Mouse (Mus musculus) hindbrain, embryonic 11.5 days (tissue): Measurements from ENCODE around the gene Adamtsl1. TPM values are rescaled to one million over a fixed set of nuclear protein-coding genes. Genes with fewer than 3 reads are reported as not detected.

Experiments
- ATAC-seq: fragments of 200-750 bp; cut with Nextera tagmentation; 2 replicates; pipeline ENCODE4 v1.8.0; 2017; ENCODE audit warnings: mild to moderate bottlenecking, moderate TSS enrichment, moderate library complexity; ENCODE audit not compliant: low FRiP score
- DNase-seq: peaks from one replicate; pipeline ENCODE4 v3.0.0-alpha.2; 2015; ENCODE audit warnings: low spot score
- H3K27ac ChIP-seq: fragments of 300-500 bp; sonication (generic); 2 replicates; pipeline ENCODE4 v1.5.1; 2014; ENCODE audit warnings: mild to moderate bottlenecking, low read depth, low read length
- H3K27me3 ChIP-seq: fragments of 300-500 bp; sonication (generic); 2 replicates; pipeline ENCODE4 v1.6.1; 2014; ENCODE audit warnings: mild to moderate bottlenecking, low read length, moderate library complexity, mixed read lengths; ENCODE audit not compliant: control insufficient read depth, insufficient read depth
- H3K36me3 ChIP-seq: fragments of 300-500 bp; sonication (generic); 2 replicates; pipeline ENCODE4 v1.6.1; 2014; ENCODE audit warnings: mild to moderate bottlenecking, low read length, moderate library complexity, mixed read lengths; ENCODE audit not compliant: control insufficient read depth, insufficient read depth
- H3K4me1 ChIP-seq: fragments of 300-500 bp; sonication (generic); replicated peaks from 2 replicates; pipeline ENCODE4 v1.6.1; 2014; ENCODE audit warnings: low read length, mixed read lengths; ENCODE audit not compliant: control insufficient read depth, insufficient read depth
- H3K4me2 ChIP-seq: fragments of 300-500 bp; sonication (generic); replicated peaks from 2 replicates; pipeline ENCODE4 v1.6.1; 2014; ENCODE audit warnings: mild to moderate bottlenecking, low read depth, low read length
- H3K4me3 ChIP-seq: fragments of 300-500 bp; sonication (generic); 2 replicates; pipeline ENCODE4 v1.5.1; 2014; ENCODE audit warnings: low read depth, low read length
- H3K9ac ChIP-seq: fragments of 300-500 bp; sonication (generic); 2 replicates; pipeline ENCODE4 v1.6.1; 2014; ENCODE audit warnings: low read depth, low read length
- H3K9me3 ChIP-seq: fragments of 300-500 bp; sonication (generic); 2 replicates; pipeline ENCODE4 v1.6.1; 2016; ENCODE audit warnings: low read length; ENCODE audit not compliant: control insufficient read depth
- WGBS: fragments of 180-500 bp; shearing (Covaris S2); extraction: QIAGEN DNeasy Blood & Tissue Kit; methylation state at CpG from one replicate; pipeline ENCODE4 v1.1.7; 2014; 5-methylcytosine and 5-hydroxymethylcytosine counted together
- polyA plus RNA-seq: library from polyadenylated mRNA; unstranded; fragments of >200 nt; fragmentation: Nextera tagmentation; extraction: Ambion mirVana; gene quantifications from 2 replicates; pipeline ENCODE4 v1.2.1, GENCODE M21; 2014

Adamtsl1 gene
- 7.8 and 11.1 TPM in 2 replicates for polyA plus RNA-seq

DNA sequence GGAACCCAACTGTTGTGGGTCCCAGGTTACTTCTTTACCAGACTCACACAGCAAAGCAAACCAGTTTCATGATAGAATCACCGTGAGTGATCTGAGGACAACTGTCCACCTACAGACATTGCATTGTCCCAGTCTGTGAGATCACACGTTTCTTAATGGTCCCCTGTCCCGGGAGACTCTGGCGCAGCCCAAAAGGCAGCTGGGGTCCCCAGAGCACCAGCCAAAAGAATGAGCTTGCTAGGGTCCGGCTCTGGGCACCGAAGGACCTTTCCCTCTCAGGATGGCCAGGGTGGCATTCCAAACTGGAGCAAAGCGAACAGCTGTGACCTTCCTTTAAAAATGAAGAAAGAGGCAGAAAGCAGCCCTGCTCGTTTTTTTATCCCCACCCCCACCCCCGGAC is at the start of gene Adamtsl1:
Adamtsl1 (plus strand) TSS at position 381 of the 400 bp plus-strand sequence.
- peak; percentile 63 for ATAC-seq
- Histone ChIP-seq H3K27ac (no peak within 1 kb of the TSS), H3K36me3 (no peaks in the 10 kb centered on the region), H3K9me3 (no peaks in the 10 kb centered on the region), H3K4me3 (peak within 1 kb of the TSS; percentile 58), H3K4me2 (peak within 1 kb of the TSS; percentile 96), H3K9ac (peak within 1 kb of the TSS; percentile 65), H3K4me1 (no peaks in the 10 kb centered on the region), H3K27me3 (peaks cover 2% of the 10 kb centered on the region)
- DNase-seq, result no peak
- 3% methylated on average over 9 of the region's 9 CpGs for WGBS

DNA sequence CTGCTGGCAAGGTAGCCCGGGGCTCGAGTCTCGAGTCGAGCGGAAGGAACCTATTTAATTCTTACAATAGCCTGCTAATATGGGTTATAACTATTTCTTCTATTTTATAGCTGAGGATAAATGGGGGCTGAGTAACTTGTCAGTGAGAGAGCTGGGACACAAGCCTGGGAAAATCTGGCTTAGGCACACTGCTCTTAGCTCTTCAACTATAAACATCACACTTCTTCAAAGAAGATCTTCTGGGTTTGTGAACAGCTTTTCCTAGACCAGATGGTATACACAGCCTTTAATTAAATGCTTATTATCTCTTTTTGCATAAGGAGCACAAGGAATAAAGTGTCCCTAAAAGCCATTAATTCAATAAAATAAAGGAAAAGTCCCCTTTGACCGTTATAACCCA is 30.4 kb upstream of the Adamtsl1 start:
- ATAC-seq, result no peak
- 95% methylated on average over 6 of the region's 6 CpGs for WGBS
- H3K4me3 ChIP-seq, result no peak overlapping the region

DNA sequence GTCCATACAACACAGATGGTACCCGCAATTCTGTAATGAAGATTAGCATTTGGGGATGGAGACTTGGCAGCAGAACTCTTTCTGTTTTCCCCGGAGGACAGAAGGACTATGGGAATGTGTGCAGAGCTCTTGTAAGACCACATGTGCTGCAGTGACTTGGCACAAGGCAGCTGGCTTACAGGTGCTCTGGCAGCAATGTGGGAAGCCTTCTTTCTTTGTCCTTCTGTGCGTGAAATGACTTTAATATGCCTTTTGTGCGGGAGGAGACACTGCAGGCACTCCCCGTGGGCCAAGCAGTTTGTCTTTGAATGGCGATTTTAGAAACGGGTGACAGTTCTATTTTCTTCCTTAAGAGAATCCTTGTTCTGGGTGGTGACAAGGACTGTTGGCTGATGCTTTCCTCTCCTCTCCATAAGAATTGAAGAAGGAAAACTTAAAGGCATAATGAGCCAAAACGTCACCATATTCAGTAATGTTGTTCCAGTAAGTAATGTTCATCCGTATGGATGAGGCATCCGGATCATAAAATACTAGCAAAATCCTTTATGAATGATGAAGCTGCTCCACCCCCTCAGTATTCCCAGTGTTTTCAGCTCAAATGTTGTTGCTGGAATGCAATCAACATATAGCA is 27.5 kb upstream of the Adamtsl1 start:
- no peak for ATAC-seq

More for the DNA sequence above, 30.4 kb upstream of the Adamtsl1 start:
- Histone ChIP-seq H3K9me3 (no peaks in the 10 kb centered on the region), H3K27me3 (no peaks in the 10 kb centered on the region), H3K4me2 (no peak overlapping the region), H3K27ac (no peak overlapping the region), H3K9ac (no peak overlapping the region), H3K36me3 (no peaks in the 10 kb centered on the region), H3K4me1 (no peaks in the 10 kb centered on the region)
- no peak for DNase-seq

DNA sequence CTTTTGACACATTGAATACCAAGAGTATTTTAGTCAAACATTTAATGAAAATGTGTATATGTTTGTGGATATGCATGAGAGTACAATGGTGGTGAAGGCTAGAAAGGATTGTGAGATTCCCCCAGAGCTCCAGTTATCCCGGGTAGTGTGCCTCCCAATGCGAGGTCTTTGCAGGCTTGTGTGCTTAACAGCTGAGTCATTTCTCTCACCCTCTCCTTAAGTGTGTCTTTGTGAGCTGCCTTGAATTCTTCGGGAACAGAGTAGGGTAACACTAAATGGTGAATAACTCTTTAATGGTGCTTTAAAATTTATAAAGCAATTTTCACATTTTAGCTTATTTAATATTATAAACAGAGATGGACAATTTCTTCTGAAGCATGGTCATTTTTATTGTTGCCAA is 8.3 kb upstream of the Adamtsl1 start:
- no peak for DNase-seq
- no peak for ATAC-seq
- Histone ChIP-seq H3K9ac (no peak overlapping the region), H3K27ac (no peak overlapping the region), H3K27me3 (no peaks in the 10 kb centered on the region), H3K4me3 (no peak overlapping the region), H3K36me3 (no peaks in the 10 kb centered on the region), H3K4me1 (no peaks in the 10 kb centered on the region), H3K4me2 (no peak overlapping the region), H3K9me3 (no peaks in the 10 kb centered on the region)
- WGBS, result 77% methylated on average over 3 of the region's 3 CpGs

More for the DNA sequence above, 27.5 kb upstream of the Adamtsl1 start:
- 60% methylated on average over 10 of the region's 10 CpGs for WGBS
- Histone ChIP-seq H3K4me2 (no peak overlapping the region), H3K4me1 (no peaks in the 10 kb centered on the region), H3K9me3 (no peaks in the 10 kb centered on the region), H3K27ac (no peak overlapping the region), H3K36me3 (no peaks in the 10 kb centered on the region), H3K9ac (no peak overlapping the region), H3K4me3 (no peak overlapping the region), H3K27me3 (no peaks in the 10 kb centered on the region)
- DNase-seq, result peak; percentile 3

DNA sequence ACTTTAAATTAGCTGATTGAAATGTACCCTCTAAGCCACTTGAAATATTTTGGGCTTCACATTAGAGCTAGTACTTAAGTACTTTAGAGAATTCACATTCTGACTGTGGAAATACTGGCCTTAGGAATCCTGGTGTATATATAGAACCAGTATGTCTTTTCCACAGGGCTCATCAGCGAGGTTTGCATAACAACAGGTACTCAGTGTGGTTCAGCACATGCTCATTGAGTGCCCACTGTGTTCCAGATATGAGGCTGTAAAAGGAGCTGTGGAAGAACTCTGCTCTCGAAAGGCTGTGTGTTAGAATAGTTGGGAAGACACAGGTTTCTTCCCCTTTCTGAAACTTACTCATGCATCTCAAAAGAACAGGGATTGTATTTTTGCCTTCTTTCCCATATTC is 7.0 kb upstream of the Adamtsl1 start:
- DNase-seq (no peak), ATAC-seq (no peak)
- H3K27me3 ChIP-seq, result no peaks in the 10 kb centered on the region
- H3K9me3 ChIP-seq, result no peaks in the 10 kb centered on the region
- no peaks in the 10 kb centered on the region for H3K4me1 ChIP-seq
- no peak overlapping the region for H3K4me3 ChIP-seq
- 77% methylated on average over 2 of the region's 2 CpGs for WGBS
- no peak overlapping the region for H3K27ac ChIP-seq
- H3K4me2 ChIP-seq, result no peak overlapping the region
- H3K9ac ChIP-seq, result no peak overlapping the region
- no peaks in the 10 kb centered on the region for H3K36me3 ChIP-seq

DNA sequence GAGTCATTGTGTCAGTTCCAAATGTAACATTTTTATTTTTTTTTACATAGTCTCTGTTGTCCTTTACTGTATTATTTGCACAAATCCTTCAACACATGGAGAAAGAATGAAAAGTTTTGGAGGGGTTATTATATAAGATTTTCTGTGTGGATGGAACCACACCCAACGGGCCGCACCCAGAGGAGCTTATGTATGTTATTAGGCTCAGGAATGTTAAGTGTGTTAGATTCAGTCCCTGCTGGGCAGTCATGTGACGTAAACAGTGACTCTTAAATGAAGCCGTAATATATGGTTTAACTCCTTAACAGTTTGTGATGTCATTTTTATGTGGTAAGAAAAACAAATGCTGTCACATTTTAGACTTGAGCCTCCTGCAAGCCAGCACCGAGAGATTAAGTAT is 6.5 kb upstream of the Adamtsl1 start:
- Histone ChIP-seq H3K9me3 (no peaks in the 10 kb centered on the region), H3K4me1 (no peaks in the 10 kb centered on the region), H3K4me3 (no peak overlapping the region), H3K9ac (no peak overlapping the region), H3K27ac (no peak overlapping the region), H3K4me2 (no peak overlapping the region), H3K36me3 (no peaks in the 10 kb centered on the region), H3K27me3 (no peaks in the 10 kb centered on the region)
- ATAC-seq (no peak), DNase-seq (no peak)
- WGBS, result 83% methylated on average over 5 of the region's 5 CpGs

DNA sequence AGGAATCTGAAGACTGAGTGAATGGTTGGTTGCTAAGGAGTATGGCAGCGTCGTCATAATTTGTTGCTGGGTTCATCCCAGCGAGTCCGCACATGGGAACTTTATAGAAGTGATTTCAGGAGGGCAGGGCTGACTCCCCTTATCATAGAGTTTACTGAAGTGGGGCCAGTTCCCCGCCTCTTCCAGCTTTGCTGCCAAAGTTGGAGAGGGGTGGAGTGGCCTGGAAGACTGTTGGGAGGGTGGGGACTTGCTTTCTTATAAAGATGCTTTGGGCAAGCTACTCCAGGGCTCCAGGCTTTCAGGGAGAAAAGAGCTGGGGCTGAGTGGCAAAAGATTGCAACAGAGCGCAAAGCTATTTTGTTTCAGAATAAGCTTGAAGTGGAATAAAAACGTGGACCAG is 684 bp upstream of the Adamtsl1 start:
- Histone ChIP-seq H3K4me3 (no peak overlapping the region), H3K4me2 (0 out of 2 replicates have a peak overlapping the region, but pooled peaks have one; percentile 96)
- 43% methylated on average over 7 of the region's 7 CpGs for WGBS

DNA sequence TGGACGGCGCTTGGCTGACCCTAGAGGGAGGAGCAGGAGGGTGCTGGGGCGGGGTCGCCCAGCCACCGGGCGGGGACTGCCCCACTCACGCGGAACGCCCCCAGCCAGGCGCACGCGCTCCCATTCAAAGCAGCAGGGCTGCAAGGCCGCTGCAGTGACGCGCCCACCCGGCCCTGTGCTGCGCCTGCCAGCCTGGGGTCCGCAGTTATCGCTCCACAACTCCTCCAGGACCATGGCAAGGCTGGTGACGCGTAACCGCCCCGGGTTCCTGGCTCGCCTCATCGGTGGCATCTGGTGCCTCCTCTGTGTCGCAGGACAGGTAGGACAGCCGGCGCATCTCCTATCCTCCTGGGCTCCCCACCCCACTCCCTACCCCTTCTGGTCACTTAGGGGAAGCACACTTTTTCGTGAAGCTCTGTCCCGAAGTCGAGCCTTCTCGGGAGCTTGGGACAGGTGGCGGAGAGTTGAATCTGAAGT is 271 bp downstream of the Adamtsl1 start:
- DNase-seq (peak; percentile 71), ATAC-seq (peak; percentile 93)
- Histone ChIP-seq H3K27ac (no peak overlapping the region), H3K27me3 (peaks cover 2% of the 10 kb centered on the region), H3K4me2 (peak overlapping the region; percentile 96), H3K9me3 (no peaks in the 10 kb centered on the region), H3K36me3 (no peaks in the 10 kb centered on the region), H3K4me1 (no peaks in the 10 kb centered on the region), H3K4me3 (peak overlapping the region; percentile 58), H3K9ac (peak overlapping the region; percentile 65)
- under 1% methylated on average over 27 of the region's 33 CpGs for WGBS

More for the DNA sequence above, 684 bp upstream of the Adamtsl1 start:
- DNase-seq (peak; percentile 1), ATAC-seq (no peak)
- H3K27ac ChIP-seq, result no peak overlapping the region
- no peaks in the 10 kb centered on the region for H3K9me3 ChIP-seq
- H3K36me3 ChIP-seq, result no peaks in the 10 kb centered on the region
- no peaks in the 10 kb centered on the region for H3K4me1 ChIP-seq
- H3K9ac ChIP-seq, result no peak overlapping the region
- peaks cover 2% of the 10 kb centered on the region for H3K27me3 ChIP-seq

DNA sequence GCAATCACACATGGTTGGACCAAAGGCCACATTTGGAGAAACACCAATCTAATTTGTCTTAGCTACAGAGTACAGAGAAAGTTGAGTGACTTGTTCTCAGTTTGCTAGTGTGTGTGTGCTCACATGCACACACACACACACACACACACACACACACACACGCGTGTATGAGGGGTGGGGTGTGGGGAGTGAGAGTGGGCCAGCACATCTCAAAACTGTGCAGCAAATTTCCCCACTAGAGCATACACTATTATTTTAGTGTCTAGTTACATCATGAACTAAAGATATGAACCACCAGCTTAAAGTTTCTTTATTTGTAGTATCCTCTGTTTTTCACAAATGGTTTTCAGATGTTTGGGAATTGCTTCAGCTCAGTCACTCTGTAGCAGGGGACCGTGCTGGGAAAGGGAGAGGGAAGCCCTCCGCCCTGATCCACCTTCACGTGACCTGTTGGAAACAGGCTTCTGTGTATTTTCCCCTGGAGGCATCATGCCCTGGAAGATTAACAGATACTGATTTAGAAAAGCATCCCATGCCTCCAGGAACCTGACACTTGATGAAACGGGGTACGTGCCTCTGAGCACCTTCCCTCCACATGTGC is 13.1 kb downstream of the Adamtsl1 start:
- Histone ChIP-seq H3K9ac (no peak overlapping the region), H3K4me1 (no peaks in the 10 kb centered on the region), H3K4me3 (no peak overlapping the region), H3K9me3 (no peaks in the 10 kb centered on the region), H3K27ac (no peak overlapping the region), H3K27me3 (no peaks in the 10 kb centered on the region), H3K36me3 (no peaks in the 10 kb centered on the region), H3K4me2 (no peak overlapping the region)
- WGBS, result 79% methylated on average over 7 of the region's 7 CpGs
- no peak for ATAC-seq
- DNase-seq, result no peak
